Mouse (Mus musculus) right cerebral cortex, postnatal 25 days (tissue): ENCODE data around the gene Abhd14b.
A peak's percentile ranks its signal among the peaks of the same experiment; 100 is the strongest.

Experiments
- DNase-seq: peaks from one replicate; pipeline ENCODE4 v3.0.0; 2022

The Abhd14b gene

GRCm38 (mm10) chr9:106430015-106430264, 17.3 kb upstream of the Abhd14b start:
- no peak for DNase-seq

DNA sequence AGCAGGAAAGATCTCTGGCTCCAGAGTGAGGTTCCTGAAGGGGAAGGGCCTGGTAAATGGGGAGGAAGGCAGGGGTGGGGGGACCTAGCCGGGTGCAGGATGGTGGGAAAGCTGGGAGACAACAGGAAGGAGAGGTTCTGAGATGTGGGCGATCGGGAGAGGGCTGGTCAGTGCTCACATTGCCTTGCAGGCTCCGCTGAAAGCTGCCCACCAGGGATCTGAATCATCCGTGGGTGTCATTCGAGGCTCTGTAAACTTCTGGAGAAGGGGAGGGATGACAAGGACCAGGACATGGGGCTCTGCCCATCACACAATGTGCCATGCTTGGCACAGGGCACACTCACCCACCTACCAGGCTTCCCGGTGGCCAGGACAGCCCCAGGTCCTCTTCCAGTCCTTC, 13.9 kb upstream of the Abhd14b start:
- DNase-seq = peak; percentile 40

- no peak for DNase-seq
Observed at GRCm38 (mm10) chr9:106436566-106436965, 10.7 kb upstream of the Abhd14b start.

GRCm38 (mm10) chr9:106442680-106443079, 4.6 kb upstream of the Abhd14b start:
- no peak for DNase-seq

- DNase-seq = no peak
Observed at GRCm38 (mm10) chr9:106444836-106445235, 2.4 kb upstream of the Abhd14b start.

DNA sequence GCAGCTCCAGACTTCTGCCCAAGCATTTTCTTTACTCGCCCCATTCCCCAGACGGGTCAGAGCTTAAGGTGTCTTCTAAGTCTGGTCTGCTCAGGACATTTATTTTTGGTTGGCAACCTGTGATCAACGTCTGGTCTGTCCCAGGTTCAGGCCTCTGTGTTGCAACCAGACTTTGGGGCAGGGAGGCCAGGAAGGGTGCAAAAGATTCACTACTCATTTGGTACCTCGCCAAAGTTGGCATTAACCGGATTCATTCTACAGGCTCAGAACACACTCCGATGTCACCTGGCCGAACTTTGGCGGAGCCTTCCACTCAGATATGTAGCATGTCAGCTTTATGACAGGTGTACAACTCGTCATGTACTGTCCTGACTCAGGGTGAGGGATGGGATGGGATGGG, 692 bp downstream of the Abhd14b start:
- no peak for DNase-seq

GRCm38 (mm10) chr9:106448498-106449031, 1.3 kb downstream of the Abhd14b start:
- DNase-seq = peak; percentile 73

DNA sequence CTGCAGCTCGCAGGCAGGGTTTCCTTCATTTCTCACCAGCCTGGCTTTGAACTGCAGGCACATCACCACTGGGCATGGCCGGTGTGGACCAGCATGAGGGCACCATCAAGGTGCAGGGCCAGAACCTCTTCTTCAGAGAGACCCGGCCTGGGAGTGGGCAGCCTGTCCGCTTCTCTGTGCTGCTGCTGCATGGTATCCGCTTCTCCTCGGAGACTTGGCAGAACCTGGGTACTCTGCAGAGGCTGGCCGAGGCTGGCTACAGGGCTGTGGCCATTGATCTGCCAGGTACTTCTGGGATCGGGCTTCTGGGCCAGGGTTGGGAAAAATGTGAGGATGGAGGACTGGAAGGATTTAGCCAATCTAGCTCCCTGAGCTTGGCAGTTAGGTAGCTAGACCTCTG, 2.7 kb downstream of the Abhd14b start:
- DNase-seq = no peak

- no peak for DNase-seq
Observed at GRCm38 (mm10) chr9:106450661-106451060, 3.4 kb downstream of the Abhd14b start.

GRCm38 (mm10) chr9:106451298-106451697, 4.0 kb downstream of the Abhd14b start:
- no peak for DNase-seq

GRCm38 (mm10) chr9:106451899-106452298, 4.6 kb downstream of the Abhd14b start:
- no peak for DNase-seq

GRCm38 (mm10) chr9:106452351-106452750, 5.1 kb downstream of the Abhd14b start:
- no peak for DNase-seq

DNA sequence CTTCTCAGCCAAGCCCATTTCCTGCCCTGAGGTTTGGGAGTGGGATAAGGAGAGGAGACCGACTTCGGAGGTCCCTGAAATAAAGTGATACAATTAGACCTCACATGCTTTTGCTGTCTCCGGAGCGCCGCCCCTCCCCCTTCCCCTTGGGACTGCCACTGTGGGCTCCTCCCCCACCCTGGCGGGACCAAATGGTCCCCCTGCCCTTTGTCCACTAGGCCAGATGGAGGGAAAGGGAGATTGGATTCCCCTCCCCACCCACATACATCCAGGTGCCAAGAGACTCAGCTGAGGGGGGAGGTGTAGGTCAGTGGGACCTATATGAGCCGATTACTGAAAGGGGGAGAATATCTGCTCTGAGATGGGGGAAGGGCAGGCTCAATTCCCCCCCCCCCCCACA, 5.6 kb downstream of the Abhd14b start:
- DNase-seq = no peak

DNA sequence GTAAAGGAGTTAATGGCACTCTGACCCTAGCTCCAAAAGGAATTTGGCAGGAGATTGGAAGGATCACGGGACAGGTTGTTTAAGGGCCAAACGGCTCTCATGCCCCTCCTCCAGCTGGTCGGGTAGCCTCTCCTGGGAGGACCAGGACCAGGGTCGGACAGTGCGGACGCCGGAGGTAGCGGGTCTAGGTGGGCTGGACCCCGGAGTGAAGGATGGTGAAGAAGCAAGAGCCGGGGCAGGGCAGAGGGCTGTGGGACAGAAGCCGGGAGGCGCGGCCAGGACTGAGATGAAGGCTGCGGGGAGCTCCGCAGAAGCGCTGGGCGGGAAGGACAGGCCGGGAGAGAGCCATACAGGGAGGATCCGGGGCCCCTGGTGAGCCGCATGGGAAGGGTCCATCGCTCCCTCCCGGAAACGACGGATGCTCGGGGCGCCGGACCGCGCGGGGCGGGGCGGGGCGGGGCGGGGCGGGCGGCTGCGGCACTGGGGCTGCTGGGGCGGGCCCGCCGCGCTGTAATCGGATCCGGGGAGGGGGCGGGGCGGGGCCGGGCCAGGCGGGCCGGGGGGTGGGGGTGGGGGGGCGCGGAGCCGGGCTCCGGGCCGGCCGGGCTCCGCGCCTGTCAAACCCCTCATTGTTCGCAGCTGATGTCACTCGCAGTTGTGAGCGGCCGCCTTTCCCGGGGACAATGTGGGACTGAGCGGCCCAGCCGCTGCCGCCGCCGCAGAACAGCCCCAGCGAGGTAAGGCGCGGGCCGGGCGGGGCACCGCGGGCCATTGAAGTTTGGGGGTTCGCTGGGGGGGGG, 6.2 kb downstream of the Abhd14b start, which contains the start of gene Pcbp4:
Pcbp4 (plus strand) TSS at position 21 of the 800 bp plus-strand sequence.
- peak; percentile 60 for DNase-seq

GRCm38 (mm10) chr9:106454071-106454761, 7.0 kb downstream of the Abhd14b start:
- DNase-seq = no peak

GRCm38 (mm10) chr9:106454888-106455681, 7.8 kb downstream of the Abhd14b start:
- DNase-seq = peak; percentile 62

DNA sequence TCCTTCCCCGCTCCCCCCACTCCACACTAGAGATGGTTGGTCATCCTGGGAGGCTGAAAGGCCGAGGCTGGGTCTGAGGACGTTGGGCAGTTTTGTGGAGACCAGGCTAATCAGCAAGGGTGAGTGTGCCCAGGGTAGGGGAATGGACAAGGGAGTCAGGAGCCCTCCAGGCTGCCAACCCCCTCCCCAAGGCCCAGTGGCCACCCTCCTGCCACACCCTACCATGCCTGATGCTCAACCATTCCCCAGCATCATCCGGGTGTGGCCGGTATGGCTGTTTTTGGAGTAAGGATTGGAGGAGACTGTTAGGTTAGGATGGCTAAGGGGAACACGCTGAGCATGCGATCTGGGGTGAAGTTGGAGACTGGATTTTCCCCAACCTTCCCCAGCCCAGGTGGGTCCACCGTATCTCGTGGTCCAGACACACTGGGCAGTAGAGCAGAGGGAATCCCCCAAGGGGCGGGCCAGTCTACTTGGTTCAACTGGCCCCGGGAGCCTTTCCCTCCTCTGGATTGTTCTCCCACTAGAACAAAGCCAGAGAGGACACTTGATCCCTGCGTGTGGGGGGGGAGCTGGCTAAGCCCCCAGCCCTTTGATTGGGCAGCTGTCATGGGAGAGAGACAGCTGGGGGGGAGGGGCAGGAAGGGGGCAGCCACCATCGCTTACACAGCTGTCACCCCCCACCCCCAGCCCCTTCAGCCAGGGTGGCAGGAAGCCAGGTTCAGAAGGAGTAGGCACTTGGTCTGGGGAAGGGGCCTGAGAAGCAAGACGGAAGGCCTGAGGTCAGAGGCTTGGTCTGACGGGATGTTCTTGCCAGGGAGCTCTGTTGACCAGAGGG, 9.3 kb downstream of the Abhd14b start:
- no peak for DNase-seq

DNA sequence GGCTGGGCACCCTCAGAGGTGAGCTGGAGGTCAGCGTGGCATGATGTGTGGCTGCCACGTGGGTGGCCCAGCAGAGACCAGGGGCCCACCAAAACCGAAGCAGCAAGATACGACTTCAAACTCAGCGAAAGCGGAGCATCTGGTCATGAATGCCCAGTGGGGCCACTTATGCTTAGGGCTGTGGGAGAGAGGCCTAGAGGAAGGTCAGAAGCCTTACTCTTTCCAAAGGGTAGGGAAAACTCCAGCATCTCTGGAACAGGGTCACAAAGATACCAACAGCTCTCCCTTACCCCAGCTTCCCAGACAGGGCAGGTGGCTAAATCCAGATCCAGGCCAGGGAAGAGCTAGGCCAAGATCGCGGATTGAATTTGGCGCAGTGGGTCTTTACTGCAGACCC, 9.9 kb downstream of the Abhd14b start:
- no peak for DNase-seq

DNA sequence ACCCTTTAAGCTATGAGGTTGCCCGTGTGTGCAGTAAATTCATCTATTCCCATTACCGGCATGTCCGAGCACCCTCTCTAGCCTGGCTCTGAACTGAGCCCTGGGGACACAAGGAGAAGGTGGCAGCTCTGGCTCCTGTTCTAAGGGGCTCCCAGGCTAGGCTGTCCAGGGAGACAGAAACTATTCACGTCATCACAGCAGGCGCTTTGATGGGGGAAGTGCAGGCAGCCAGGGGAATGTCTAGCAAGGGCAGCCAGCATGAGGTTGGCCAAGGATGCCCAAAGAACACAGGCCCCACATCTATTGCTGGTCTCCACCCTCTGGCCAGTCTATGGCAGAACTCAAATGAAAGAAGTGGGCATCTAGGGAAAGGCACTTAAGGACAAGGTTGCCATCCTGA, 10.7 kb downstream of the Abhd14b start:
- DNase-seq = no peak

DNA sequence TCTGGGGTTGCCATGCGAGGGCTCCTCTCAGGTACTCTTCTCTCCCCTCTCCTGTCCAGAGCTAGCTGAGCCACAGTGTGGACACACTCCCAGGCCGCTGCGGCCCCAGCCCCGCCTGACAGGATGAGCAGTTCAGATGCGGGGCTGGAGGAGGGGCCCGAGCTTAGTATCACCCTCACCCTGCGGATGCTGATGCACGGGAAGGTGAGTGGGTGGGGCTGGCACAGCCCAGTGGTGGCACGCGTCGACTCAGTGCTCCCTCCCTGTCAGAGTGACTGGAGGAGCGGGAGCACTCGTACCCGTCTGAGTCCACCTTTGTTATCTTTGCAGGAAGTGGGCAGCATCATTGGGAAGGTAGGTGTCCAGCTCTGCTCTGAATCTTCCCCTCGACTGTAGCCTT, 12.7 kb downstream of the Abhd14b start:
- DNase-seq = no peak

- no peak for DNase-seq
Observed at GRCm38 (mm10) chr9:106460401-106461025, 13.3 kb downstream of the Abhd14b start.

GRCm38 (mm10) chr9:106461026-106461415, 13.8 kb downstream of the Abhd14b start:
- no peak for DNase-seq
